Mouse (Mus musculus): ENCODE measurements around the gene Zfp119b. TPM values are rescaled to one million over a fixed set of nuclear protein-coding genes. Genes with fewer than 3 reads are reported as not detected.

Zfp119b gene
- polyA plus RNA-seq, 1 experiment: 0.28 TPM

GRCm38 (mm10) chr17:55960791-55961190, 11.5 kb upstream of the Zfp119b start:
- no peak for TF ChIP-seq GATA1 (IDR thresholded peaks at IDR 0.05; ENCODE audit: low read length)

GRCm38 (mm10) chr17:55959946-55960740, 10.8 kb upstream of the Zfp119b start:
- TF ChIP-seq GATA1 (IDR thresholded peaks at IDR 0.05; ENCODE audit: low read length): no peak

DNA sequence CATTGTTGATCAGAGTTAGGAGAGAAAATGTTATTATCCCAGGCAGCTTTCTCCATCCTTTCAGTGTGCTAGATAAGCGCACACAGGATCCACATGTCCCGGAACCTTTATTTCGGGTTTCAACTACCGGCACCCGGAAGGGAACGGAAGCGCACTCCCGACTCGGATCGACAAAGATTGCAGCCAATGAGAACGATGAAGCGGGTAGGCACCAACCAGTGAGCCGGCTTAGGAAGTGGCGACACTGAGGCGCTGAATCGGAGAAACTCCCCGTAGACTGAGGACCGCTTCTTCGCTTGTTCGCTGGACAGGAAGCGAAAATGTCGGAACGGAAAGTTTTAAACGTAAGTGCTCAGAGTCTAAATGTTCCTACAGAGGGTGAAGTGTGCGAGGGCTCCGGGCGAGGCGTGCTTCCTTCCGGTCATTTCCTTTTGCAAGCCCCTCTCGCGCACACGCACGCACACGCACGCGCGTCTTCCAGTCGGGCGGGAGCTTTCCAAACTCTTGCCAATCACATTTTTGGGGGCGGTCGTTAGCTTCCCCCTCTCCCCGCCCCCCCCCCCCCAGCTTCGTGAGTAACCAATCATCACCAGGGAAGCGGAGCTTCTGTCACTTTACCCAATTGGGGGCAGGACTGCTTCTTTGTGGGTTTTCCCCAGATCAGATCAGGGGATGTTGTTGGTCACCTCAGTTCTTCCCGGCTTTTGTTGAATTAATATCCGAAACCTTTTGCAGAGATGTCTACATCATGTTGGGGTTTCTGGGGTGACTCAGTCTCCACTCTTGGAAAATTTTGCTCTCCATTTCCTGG, 9.8 kb upstream of the Zfp119b start, which contains the start of gene Yju2:
Yju2 (plus strand) TSS at position 182 of the 811 bp plus-strand sequence.
- TF ChIP-seq GATA1 (IDR thresholded peaks at IDR 0.05; ENCODE audit: low read length): no peak

GRCm38 (mm10) chr17:55958584-55958886, 9.2 kb upstream of the Zfp119b start:
- no peak for TF ChIP-seq GATA1 (IDR thresholded peaks at IDR 0.05; ENCODE audit: low read length)

DNA sequence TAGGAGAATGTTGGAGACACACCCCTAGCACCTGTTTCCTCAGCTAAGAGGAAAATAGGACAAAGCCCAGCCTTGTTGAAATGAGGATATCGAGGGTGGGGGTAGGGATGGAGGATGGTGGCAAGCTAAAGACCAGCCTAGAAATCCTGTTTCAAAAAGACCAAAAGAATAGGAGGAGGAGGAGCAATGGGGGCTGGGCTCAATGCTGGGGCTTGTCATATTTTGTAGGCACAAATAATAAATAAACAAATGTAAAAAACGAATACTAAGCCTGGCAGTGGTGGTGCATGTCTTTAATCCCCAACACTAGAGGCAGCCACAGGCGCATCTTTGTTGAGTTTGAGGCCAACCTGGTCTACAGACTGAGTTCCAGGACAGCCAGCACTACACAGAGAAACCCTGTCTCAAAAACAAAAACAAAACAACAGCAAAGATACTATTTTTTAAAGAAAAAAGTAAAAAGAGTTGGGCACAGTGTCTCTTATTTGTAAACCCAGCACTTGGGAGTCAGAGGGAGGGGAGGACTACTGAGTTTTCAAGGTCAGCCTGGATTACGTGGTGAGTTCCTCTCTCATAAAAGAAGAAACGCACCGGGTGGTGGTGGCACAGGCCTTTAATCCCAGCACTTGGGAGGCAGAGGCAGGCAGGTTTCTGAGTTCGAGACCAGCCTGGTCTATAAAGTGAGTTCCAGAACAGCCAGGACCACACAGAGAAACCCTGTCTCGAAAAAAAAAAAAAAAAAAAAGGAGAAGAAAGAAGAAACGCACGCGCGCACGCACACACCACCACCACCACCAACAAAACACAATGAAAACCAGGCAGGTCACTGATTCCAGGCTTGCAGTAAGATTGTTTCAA, 8.7 kb upstream of the Zfp119b start:
- TF ChIP-seq GATA1 (IDR thresholded peaks at IDR 0.05; ENCODE audit: low read length): no peak

DNA sequence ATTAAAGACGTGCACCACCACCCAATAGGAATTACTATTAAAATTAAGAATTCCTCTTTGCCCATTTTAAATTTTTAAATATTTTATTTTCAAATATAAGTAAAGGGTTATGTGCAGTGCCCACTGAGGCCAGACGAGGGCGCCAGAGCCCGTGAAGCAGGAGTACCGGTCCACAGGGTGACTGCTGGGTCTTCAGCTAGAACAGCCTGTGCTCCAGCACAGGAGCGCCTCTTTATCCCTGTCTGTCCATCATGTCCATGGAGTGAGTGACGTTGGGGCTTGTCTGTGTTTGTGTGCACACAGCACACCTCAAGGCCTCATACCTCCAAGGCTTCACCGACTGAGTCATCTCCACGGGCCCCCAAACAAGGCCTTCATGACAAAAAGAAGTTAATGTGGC, 7.9 kb upstream of the Zfp119b start:
- no peak for TF ChIP-seq GATA1 (IDR thresholded peaks at IDR 0.05; ENCODE audit: low read length)

- TF ChIP-seq GATA1 (IDR thresholded peaks at IDR 0.05; ENCODE audit: low read length): no peak
These were observed 7.3 kb upstream of the Zfp119b start for GRCm38 (mm10) chr17:55956591-55956990.

- no peak for TF ChIP-seq GATA1 (IDR thresholded peaks at IDR 0.05; ENCODE audit: low read length)
These were observed 6.8 kb upstream of the Zfp119b start for GRCm38 (mm10) chr17:55956129-55956528.

DNA sequence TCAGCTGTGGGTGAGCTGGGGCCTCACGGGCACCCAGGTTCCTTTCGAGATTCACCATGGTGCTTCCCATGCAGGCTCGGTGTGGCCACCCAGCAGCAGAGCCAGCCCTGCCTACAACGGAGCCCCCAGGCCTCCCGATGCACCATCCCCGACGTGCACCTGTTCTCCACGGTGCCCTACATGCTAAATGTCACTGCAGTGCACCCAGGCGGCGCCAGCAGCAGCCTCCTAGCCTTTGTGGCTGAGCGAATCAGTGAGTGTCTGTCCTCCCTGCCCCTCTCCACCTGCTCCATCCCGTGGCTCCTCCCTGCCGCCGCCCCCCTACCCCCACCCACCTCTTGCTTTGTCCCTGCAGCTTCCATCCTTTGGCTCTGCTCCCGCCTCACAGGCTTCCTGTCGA, 4.9 kb upstream of the Zfp119b start:
- TF ChIP-seq GATA1 (IDR thresholded peaks at IDR 0.05; ENCODE audit: low read length): no peak

DNA sequence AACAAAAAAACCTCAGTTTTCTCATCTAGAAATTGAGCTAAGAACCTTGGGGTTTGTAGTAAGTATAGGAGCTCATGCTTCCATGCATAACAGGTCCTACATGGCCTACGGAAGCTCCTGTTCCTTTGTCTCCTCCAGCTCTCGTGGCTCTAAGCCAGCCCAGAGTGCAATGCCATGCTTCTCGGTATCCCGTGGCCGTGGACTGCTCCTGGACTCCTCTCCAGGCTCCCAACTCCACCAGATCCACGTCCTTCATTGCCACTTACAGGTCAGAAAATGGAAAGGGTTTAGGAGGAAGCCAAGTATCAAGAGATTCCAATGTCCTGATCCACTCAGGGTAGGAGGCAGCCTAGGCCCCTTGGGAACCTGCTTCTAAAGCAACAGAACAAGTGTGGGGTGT, 4.5 kb upstream of the Zfp119b start:
- no peak for TF ChIP-seq GATA1 (IDR thresholded peaks at IDR 0.05; ENCODE audit: low read length)

GRCm38 (mm10) chr17:55952447-55953027, 3.2 kb upstream of the Zfp119b start, which contains the start of gene Ebi3:
Gene Ebi3 (plus strand): TSS chr17:55952640.
- no peak for TF ChIP-seq GATA1 (IDR thresholded peaks at IDR 0.05; ENCODE audit: low read length)

DNA sequence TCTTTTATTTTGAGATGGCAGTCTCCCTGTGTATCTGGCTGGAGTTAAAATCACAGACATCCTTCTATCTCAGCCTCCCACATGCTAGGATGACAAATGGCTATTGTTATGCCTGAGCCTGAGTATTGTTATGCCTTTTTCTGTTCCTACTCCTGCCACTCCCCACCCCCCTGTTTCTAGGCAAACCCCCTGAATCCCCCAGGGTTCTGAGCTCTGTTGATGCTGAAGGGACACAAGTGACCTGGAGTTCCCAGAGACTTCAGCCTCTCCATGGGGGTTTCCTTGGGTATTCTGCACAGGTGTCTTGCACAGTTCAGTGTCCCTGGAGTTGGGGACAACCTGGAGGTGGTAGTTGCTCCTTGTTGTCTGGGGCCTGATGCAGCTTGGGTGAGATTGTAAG, 2.7 kb upstream of the Zfp119b start:
- no peak for TF ChIP-seq GATA1 (IDR thresholded peaks at IDR 0.05; ENCODE audit: low read length)

DNA sequence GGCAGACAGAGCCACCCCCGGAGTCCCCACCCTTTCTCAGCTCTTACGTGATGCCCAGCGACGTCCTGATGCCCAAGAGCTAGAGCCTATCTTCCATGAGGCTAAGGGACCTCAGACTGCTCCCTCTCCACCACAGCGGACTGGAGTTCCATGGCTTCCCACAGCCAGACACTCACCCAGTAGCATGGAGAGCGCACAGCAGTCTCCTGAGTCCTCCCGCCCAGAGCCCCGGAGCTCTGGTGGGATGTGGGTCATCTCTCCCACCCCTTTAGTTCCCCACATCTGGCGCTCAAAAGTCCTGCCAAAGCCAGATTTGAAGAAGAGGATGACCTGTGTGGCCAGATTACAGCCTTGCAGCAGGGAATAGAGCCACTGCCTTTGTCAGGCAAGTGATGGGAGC, 1.3 kb upstream of the Zfp119b start:
- TF ChIP-seq GATA1 (IDR thresholded peaks at IDR 0.05; ENCODE audit: low read length): no peak

DNA sequence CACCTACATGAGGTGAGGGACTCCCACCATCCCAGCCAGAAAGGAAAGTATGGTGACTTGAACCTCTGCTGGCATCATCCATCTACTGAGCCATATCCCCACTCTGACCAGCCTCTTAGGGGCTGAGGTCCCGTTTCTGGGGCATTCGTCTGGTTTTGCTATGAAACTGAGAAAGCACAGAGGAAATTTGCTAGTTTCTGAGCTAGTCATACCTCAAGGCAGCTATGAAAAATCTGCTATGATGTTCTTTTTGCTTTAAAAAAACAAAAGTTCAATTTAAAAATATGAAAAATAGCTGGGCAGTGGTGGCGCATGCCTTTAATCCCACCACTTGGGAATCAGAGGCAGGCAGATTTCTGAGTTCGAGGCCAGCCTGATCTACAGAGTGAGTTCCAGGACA, 653 bp downstream of the Zfp119b start:
- TF ChIP-seq GATA1 (IDR thresholded peaks at IDR 0.05; ENCODE audit: low read length): no peak

- no peak for TF ChIP-seq GATA1 (IDR thresholded peaks at IDR 0.05; ENCODE audit: low read length)
These were observed 3.6 kb downstream of the Zfp119b start for GRCm38 (mm10) chr17:55945696-55946095.

Data from G1E-ER4 (cell line).